Mouse (Mus musculus) testis, adult 2 months (tissue): ENCODE data around the gene Plin4. TPM values are rescaled to one million over a fixed set of nuclear protein-coding genes. Genes with fewer than 3 reads are reported as not detected.

Experiments used
- H3K27ac ChIP-seq: fragments of 200-500 bp; 2 replicates; pipeline ENCODE4 v1.5.1; 2012; ENCODE audit warnings: low read depth, low read length; ENCODE audit not compliant: control insufficient read depth, insufficient read depth
- H3K27me3 ChIP-seq: fragments of 200-500 bp; 2 replicates; pipeline ENCODE4 v1.6.1; 2012; ENCODE audit warnings: mild to moderate bottlenecking, low read length, moderate library complexity; ENCODE audit not compliant: control insufficient read depth, insufficient read depth
- H3K36me3 ChIP-seq: fragments of 200-500 bp; 2 replicates; pipeline ENCODE4 v1.6.1; 2012; ENCODE audit warnings: mild to moderate bottlenecking, low read length; ENCODE audit not compliant: control insufficient read depth, insufficient read depth
- H3K4me1 ChIP-seq: fragments of 200-500 bp; 2 replicates; pipeline ENCODE4 v1.6.1; 2012; ENCODE audit warnings: low read length; ENCODE audit not compliant: control insufficient read depth, insufficient read depth
- H3K4me3 ChIP-seq: fragments of 200-500 bp; 2 replicates; pipeline ENCODE4 v1.5.1; 2012; ENCODE audit warnings: low read depth, mild to moderate bottlenecking, low read length, moderate library complexity, mixed read lengths; ENCODE audit not compliant: control insufficient read depth
- CTCF ChIP-seq: fragments of 200-500 bp; IDR thresholded peaks from 2 replicates; pipeline ENCODE4 v1.5.1; 2012; ENCODE audit warnings: low read depth, mild to moderate bottlenecking, inconsistent platforms, low read length, moderate library complexity; ENCODE audit not compliant: control insufficient read depth, insufficient read depth, insufficient replicate concordance
- POLR2A ChIP-seq: fragments of 200-500 bp; IDR thresholded peaks from 2 replicates; pipeline ENCODE4 v1.6.1; 2012; ENCODE audit warnings: low read depth, mild to moderate bottlenecking, inconsistent platforms, low read length, moderate library complexity; ENCODE audit not compliant: control insufficient read depth
- polyA plus RNA-seq: library from polyadenylated mRNA; depleted of rRNA; stranded (reverse); fragments of >200 nt; gene quantifications from 2 replicates; pipeline ENCODE4 v1.2.3, GENCODE M21; 2012

Plin4 gene
- polyA plus RNA-seq, 1 experiment = 1.5 TPM

DNA sequence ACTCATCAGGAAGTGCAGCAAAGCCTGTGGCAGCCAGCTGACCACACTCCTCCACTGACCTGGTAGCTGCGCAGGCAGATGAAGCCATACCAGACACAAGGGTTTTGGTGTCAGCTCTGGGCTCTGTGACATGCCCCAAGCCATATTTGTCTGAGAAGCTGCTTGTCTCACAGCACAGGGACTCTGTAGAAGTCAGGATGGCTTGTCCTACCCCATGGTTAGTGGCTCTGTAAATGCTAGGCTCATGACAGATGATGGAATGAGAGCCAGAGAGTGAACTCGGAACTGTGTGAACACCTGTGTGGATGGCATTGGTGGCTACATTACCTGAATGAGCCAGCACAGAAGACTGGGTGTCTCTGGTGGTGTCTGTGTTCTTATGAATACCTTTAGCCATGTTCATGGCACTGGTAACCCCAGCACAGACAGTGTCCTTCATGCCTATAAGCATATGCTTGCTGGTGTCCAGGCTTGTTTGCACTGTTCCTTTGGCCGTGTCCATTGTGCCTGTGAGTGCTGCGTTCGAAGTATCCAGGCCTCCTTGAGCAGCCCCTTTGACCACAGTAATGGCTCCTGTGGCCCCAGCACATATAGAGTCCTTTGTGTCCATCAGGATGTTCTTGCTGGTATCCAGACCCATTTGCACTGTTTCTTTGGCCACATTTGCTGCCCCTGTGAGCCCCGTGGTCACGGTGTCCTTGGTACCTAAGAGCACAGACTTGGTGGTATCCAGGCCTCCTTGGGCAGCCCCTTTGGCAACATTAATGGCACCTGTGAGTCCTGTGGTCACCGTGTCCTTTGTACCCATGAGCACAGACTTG lies 5.9 kb downstream of the Plin4 start:
- H3K27me3 ChIP-seq = no peaks in the 10 kb centered on the region
- H3K4me1 ChIP-seq = no peaks in the 10 kb centered on the region
- H3K27ac ChIP-seq = no peak overlapping the region
- peaks cover 2% of the 10 kb centered on the region for H3K36me3 ChIP-seq
- no peak for TF ChIP-seq CTCF
- no peak for TF ChIP-seq POLR2A
- H3K4me3 ChIP-seq = no peak overlapping the region

DNA sequence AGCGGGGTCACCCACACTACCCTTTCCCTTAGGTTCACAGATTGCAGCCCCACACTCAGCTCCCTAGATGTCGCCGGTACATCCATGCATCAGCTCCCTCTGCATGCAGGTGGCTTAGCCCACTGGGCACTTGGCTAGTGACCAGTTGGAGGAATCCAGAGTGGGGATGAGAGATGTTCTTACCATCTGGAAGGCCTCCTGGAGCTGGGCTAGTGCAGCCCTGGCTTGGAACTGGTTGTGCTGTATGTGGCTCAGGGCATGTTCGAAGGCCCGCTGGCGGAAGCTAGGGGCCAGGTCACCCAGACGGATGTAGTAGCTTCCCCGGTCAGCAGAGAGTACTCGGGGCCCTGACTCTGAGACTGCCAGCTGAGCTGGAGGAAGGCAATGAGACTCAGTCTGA lies 6.7 kb downstream of the Plin4 start:
- Histone ChIP-seq H3K27me3 (no peaks in the 10 kb centered on the region), H3K36me3 (peaks cover 2% of the 10 kb centered on the region), H3K4me3 (no peak overlapping the region), H3K27ac (no peak overlapping the region), H3K4me1 (no peaks in the 10 kb centered on the region)
- TF ChIP-seq POLR2A (no peak), CTCF (no peak)

DNA sequence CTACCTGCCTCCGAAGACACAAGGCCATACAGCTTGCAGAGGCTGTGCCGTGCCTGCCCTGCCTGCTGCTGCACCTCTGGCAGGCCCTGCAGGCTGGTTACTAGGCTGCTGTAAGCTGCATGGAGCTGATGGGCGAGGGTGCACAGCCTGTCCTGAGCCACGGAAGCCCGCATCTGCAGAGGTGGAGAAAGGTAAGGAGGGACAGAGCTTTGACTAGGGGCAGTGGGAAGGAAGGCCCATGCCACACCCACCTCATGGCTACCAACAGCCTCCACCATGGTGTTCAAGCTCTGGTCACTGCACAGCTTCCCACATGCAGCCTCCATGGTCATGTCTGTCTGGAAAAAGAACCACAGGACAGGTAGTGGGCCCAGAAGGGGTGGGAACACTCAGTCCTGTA lies 7.4 kb downstream of the Plin4 start:
- H3K36me3 ChIP-seq = peaks cover 2% of the 10 kb centered on the region
- no peak overlapping the region for H3K27ac ChIP-seq
- no peaks in the 10 kb centered on the region for H3K4me1 ChIP-seq
- H3K27me3 ChIP-seq = no peaks in the 10 kb centered on the region
- TF ChIP-seq POLR2A (no peak), CTCF (no peak)
- H3K4me3 ChIP-seq = no peak overlapping the region

DNA sequence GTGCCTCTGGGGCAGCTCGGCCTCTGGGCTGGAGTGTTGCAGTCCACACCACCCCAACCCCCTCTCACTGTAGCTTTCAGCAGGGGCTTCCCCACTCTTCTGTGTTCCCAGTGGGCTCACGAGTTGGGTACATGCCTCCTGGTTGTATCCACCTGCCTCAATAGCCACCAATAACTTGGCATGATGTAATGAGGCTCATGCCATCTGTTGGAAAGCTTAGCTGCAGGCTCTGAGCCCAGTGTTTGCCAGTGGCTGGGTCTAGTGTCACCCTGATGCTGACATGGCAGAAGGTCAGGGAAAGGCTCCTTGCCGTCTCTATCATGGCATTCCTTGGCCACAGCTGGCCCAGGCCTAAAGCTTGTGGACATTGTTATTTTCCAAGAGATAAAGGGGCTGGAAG lies 8.8 kb downstream of the Plin4 start:
- Histone ChIP-seq H3K27me3 (no peaks in the 10 kb centered on the region), H3K4me1 (no peaks in the 10 kb centered on the region), H3K27ac (no peak overlapping the region), H3K36me3 (peaks cover 5% of the 10 kb centered on the region), H3K4me3 (no peak overlapping the region)
- TF ChIP-seq POLR2A = no peak

DNA sequence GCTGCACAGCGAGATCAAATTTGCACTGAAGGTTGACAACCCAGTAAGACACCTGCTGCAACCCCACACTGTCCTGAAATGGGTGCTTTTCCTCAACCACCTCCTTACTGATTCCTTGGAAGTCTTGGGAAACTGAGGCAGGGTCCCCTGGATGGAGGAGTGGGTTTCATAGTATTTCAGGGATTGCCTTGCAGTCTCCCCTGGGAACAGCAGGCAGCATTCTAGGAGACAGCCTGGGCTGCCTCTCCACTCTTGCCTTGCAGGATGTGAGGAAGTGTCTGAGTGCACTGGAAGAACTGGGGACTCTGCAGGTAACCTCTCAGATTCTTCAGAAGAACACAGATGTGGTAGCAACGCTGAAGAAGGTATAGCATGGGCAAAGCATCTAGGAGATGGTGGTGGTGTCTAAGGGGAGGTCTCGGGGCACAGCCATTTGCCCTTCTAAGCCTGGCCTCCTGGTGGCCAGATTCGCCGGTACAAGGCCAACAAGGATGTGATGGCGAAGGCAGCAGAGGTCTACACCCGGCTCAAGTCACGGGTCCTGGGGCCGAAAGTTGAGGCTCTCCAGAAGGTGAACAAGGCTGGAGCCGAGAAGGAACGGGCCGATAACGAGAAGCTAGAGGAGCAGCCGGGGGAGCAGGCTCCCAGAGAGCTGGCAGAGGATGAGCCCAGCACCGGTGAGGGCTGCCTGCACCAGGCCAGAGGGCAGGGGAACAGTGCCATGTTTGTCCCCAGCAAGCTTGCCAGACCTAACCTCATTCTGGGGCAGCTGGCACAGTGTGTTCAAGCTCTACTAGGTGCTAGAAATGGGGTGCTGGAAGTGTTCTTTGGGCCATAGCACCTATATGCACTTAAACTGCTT lies 10.7 kb downstream of the Plin4 start:
- Histone ChIP-seq H3K36me3 (peaks cover 5% of the 10 kb centered on the region), H3K4me3 (no peak overlapping the region)
- TF ChIP-seq CTCF = 0 out of 2 replicates have a peak, but pooled peaks have one; percentile 5
- no peak for TF ChIP-seq POLR2A

DNA sequence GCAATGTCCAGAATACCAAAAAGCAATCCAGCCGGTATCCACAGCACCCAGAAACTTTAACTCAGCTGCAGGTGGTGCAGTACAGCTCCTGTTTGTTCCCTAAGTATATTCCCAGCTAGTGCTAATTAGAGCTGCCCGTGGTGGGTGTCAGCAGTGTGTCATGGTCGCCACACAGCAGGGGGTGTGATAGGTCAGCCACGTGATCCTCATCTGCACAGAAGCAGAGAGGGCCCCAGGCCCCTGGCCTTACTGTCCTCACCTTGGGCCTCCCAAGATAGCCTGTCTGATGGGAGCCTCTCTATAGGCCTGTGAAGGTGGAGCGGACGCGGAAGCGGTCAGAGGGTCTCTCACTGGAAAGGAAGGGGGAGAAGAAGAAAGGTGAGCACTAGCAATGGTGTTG lies 11.4 kb downstream of the Plin4 start:
- Histone ChIP-seq H3K4me3 (no peak overlapping the region), H3K27me3 (no peaks in the 10 kb centered on the region), H3K36me3 (peaks cover 5% of the 10 kb centered on the region), H3K27ac (no peak overlapping the region), H3K4me1 (no peaks in the 10 kb centered on the region)
- TF ChIP-seq POLR2A (no peak), CTCF (no peak)

More for the DNA sequence above, 10.7 kb downstream of the Plin4 start:
- no peaks in the 10 kb centered on the region for H3K4me1 ChIP-seq
- no peak overlapping the region for H3K27ac ChIP-seq
- H3K27me3 ChIP-seq = no peaks in the 10 kb centered on the region

DNA sequence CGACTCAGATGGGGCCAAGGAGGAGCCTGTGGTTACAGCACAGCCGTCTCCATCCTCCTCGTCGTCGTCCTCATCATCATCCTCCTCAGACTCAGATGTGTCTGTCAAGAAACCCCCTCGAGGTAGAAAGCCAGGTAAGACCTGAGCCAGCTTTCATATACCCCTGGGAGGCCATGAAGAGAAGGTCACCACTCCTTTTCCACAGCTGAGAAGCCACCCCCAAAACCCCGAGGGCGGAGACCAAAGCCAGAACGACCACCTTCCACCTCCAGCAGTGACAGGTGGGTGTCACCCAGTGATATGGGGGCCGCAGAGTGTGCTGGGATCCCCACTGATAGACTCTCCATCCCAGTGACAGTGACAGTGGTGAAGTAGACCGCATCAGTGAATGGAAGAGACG lies 12.7 kb downstream of the Plin4 start:
- TF ChIP-seq CTCF (no peak), POLR2A (no peak)
- Histone ChIP-seq H3K36me3 (peaks cover 5% of the 10 kb centered on the region), H3K4me1 (no peaks in the 10 kb centered on the region), H3K4me3 (no peak overlapping the region), H3K27ac (no peak overlapping the region), H3K27me3 (no peaks in the 10 kb centered on the region)
